Mouse (Mus musculus): ENCODE results near the gene Dnmt3a.

The Dnmt3a gene

GRCm38 (mm10) chr12:3787041-3787440, 18.8 kb upstream of the Dnmt3a start:
- in situ Hi-C loops (cut with MseI, MboI) = no loop called here

GRCm38 (mm10) chr12:3787541-3787940, 18.3 kb upstream of the Dnmt3a start:
- in situ Hi-C loops (cut with MseI, MboI) = no loop called here

- in situ Hi-C loops (cut with MseI, MboI) = no loop called here
These were observed 17.3 kb upstream of the Dnmt3a start for GRCm38 (mm10) chr12:3788421-3789051.

GRCm38 (mm10) chr12:3789626-3790185, 16.1 kb upstream of the Dnmt3a start:
- in situ Hi-C loops (cut with MseI, MboI) = no loop called here

DNA sequence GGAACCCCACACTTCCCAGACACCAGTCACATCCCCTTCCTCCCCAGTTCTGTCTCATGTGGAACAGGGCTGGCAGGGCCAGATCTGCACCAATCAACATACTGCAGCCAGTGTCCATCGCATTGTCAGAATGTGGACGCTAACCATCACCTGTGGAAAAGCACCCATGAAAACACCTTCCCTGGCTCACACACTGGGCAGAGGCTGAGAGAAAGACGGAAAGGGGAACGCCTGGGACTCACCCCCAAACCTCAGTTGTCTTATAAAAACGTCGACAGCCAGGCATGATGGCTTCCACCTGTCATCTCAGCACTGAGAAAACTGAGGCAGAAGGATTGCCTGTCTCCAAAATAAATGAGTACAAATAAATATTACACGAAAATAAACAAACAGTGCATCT, 14.6 kb upstream of the Dnmt3a start:
- in situ Hi-C loops (cut with MseI, MboI) = no loop called here

DNA sequence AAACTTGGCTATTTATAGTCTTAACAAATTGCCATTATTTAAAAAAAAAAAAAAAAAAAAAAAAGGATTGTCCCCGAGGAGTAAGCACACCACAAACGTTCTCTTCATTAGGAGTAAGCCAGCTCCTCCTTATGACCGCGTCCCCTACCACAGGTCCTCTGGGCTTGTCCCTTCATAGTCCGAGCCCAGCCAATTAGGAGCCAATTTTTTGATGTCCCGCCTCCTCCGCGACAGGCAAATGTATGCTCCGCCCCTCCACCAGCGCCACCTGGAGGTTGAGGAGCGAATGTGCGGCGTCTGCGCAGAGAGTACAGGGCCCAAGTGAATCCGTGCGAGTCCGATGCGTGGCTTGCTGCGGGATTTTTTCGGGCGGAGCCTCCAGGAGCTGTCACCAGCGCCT, 14.1 kb upstream of the Dnmt3a start:
- in situ Hi-C loops (cut with MseI, MboI) = no loop called here

DNA sequence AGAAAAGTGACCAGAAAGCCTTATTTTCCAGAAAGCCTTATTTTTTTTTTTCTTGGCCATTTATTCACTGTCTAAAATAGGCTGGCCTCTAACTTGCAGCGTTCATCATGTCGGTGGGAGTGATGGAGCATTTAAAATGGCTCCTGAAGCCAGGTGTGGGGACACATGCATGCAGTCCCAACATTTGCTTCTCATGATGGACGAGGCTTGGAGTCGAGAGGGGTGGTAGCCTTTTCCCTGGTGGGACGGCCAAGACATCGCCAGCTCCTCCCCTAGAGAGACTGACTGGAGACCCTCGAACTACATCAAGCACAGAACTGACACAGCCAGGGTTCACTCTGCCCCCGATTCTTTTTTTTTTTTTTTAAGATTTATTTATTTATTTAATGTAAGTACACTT, 13.6 kb upstream of the Dnmt3a start:
- in situ Hi-C loops (cut with MseI, MboI) = no loop called here

DNA sequence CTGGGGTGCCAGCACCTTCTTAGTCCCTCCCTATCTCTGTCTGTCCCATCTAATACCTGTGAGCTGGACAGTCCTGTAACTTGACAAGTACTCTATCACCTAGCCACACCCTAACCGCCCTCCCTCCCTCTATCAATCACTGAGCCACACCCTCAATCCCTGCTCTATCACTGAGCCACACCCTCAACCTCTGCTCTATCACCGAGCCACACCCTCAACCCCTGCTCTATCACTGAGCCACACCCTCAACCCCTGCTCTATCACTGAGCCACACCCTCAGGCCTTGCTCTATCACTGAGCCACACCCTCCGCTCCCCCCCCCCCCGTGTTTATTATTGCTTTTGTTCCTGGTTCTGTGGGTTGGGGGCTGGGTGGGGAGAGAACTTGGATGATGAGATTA, 10.2 kb upstream of the Dnmt3a start:
- in situ Hi-C loops (cut with MseI, MboI) = no loop called here

DNA sequence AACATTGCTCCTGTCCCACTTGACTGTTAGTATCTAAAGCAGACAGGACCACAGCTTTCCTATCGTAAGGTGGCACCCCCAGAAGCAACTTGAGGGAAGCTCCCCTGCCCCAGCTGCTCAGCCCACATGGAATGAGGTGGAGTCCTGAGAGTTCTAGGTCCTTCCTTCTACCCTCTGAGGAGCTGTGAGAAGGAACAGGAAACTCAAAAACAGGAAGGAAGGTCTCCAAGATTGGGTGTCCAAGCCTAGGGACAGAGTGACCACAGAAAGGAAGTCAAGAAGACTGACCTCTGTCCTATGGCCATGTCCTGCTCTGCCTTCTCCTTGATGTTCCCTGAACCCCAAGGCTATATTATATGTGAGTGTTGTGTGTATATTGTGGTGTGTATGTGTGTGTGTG, 6.3 kb upstream of the Dnmt3a start:
- in situ Hi-C loops (cut with MseI, MboI) = no loop called here

- in situ Hi-C loops (cut with MseI, MboI) = no loop called here
These were observed 471 bp downstream of the Dnmt3a start for GRCm38 (mm10) chr12:3806271-3806684.

- in situ Hi-C loops (cut with MseI, MboI) = no loop called here
These were observed 1.1 kb downstream of the Dnmt3a start for GRCm38 (mm10) chr12:3806703-3807547.

GRCm38 (mm10) chr12:3807548-3808395, 2.0 kb downstream of the Dnmt3a start:
- in situ Hi-C loops (cut with MseI, MboI) = no loop called here

DNA sequence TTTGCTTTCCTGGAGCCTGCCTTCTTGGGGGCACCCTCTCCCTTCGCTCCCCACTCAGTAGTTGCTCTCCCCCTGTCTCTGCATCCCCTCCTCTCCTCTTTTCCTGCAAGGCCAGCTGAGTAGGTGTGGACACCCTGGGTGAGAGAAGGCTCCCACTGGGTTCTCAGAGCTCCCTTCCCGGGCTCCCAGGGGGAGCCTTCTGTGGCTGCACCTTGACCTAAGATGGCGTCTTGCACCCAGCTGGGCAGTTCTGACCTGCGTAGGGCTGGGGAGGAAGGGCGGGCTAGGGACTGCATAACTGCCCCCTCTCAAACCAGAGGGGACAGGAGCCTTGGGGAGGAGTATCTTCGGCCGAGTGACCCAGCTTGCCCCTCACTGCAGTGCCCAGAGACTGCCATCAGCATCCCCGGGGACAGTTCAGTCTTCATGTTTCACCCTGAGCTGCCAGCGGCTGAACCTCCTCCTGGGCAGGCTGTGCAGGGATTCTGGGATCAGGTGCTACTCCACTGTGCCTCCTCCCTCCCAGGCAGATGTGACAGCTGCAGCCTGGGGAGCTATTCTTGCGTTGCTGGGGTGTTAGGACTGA, 2.7 kb downstream of the Dnmt3a start:
- in situ Hi-C loops (cut with MseI, MboI) = no loop called here

GRCm38 (mm10) chr12:3809520-3810180, 3.8 kb downstream of the Dnmt3a start:
- in situ Hi-C loops (cut with MseI, MboI) = no loop called here

GRCm38 (mm10) chr12:3810455-3810854, 4.6 kb downstream of the Dnmt3a start:
- in situ Hi-C loops (cut with MseI, MboI) = no loop called here

GRCm38 (mm10) chr12:3811596-3811995, 5.8 kb downstream of the Dnmt3a start:
- in situ Hi-C loops (cut with MseI, MboI) = no loop called here

- in situ Hi-C loops (cut with MseI, MboI) = no loop called here
These were observed 6.4 kb downstream of the Dnmt3a start for GRCm38 (mm10) chr12:3812251-3812650.

DNA sequence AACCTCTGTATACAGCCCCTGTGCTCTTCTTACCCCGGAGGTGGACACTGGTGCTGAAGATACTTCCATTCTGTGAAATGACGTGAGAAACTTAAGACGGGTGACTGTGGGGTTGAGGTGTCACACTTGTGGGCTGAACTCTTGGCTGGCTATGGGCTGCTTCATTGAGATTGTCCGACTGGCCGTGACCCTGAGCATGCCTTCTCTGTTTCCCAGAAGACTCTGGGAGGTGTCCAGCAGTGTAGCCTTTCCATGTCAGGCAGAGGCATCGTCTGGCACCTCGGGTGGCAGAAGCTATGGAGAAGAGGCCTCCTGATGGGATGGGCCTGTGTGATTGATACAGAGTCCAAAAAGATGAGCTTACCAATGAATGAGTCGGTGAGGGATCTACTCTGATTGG, 7.3 kb downstream of the Dnmt3a start:
- in situ Hi-C loops (cut with MseI, MboI) = no loop called here

GRCm38 (mm10) chr12:3815386-3815785, 9.6 kb downstream of the Dnmt3a start:
- in situ Hi-C loops (cut with MseI, MboI) = no loop called here

- in situ Hi-C loops (cut with MseI, MboI) = no loop called here
These were observed 11.2 kb downstream of the Dnmt3a start for GRCm38 (mm10) chr12:3817033-3817432.

GRCm38 (mm10) chr12:3817566-3817965, 11.8 kb downstream of the Dnmt3a start:
- in situ Hi-C loops (cut with MseI, MboI) = no loop called here
